Mouse (Mus musculus): ENCODE results near the gene Mbip. TPM values are rescaled to one million over a fixed set of nuclear protein-coding genes. Genes with fewer than 3 reads are reported as not detected.

The Mbip gene
- total RNA-seq, 1 experiment from 2014 or later: 47.4 TPM

DNA sequence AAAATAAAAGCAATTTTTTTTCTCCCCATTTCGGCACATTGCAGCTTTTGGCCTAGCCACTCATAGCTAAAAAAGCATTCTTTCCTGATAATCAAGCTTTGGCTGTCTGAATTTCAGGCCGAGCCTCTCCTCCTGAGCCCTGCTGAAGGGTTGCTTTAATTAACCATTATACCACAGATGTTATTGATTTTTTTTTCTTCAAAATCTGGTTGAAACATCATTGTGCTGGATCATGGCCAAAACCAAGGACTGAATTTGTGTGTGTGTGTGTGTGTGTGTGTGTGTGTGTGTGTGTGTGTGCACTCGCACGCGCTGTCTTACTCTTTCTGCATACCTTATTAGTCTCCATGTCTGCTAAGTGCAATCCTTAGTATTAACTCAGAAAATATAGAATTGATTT, 48.6 kb downstream of the Mbip start:
- ATAC-seq (replicated peaks; ENCODE audit: insufficient number of reproducible peaks, low FRiP score, low TSS enrichment, poor library complexity, severe bottlenecking): no peak

- no peak for ATAC-seq (replicated peaks; ENCODE audit: insufficient number of reproducible peaks, low FRiP score, low TSS enrichment, poor library complexity, severe bottlenecking)
These were observed 49.2 kb downstream of the Mbip start for GRCm38 (mm10) chr12:56296524-56296923.

GRCm38 (mm10) chr12:56295160-56295559, 50.5 kb downstream of the Mbip start:
- no peak for ATAC-seq (replicated peaks; ENCODE audit: insufficient number of reproducible peaks, low FRiP score, low TSS enrichment, poor library complexity, severe bottlenecking)

GRCm38 (mm10) chr12:56288548-56288947, 57.1 kb downstream of the Mbip start:
- no peak for ATAC-seq (replicated peaks; ENCODE audit: insufficient number of reproducible peaks, low FRiP score, low TSS enrichment, poor library complexity, severe bottlenecking)

GRCm38 (mm10) chr12:56286828-56287227, 58.9 kb downstream of the Mbip start:
- no peak for ATAC-seq (replicated peaks; ENCODE audit: insufficient number of reproducible peaks, low FRiP score, low TSS enrichment, poor library complexity, severe bottlenecking)

DNA sequence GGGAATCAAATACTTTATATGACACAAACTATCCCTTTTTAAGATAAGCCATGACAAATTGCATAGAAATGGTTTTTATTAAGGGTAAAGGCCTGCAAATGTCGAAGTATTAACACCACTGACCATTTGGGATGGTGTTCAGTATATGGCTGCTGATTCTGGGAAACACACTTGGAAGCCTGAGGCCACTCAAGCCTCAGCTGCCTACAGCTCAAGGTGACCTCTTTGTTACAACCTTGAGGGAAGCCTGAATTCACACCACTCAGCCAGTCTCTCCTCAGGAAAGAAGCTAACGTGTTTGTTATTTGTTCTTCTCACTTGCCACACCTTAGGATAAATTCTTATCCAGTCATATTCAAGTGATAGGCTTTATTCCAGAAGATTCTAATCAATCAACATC, 61.5 kb downstream of the Mbip start:
- no peak for ATAC-seq (replicated peaks; ENCODE audit: insufficient number of reproducible peaks, low FRiP score, low TSS enrichment, poor library complexity, severe bottlenecking)

GRCm38 (mm10) chr12:56281649-56282048, 64.0 kb downstream of the Mbip start:
- no peak for ATAC-seq (replicated peaks; ENCODE audit: insufficient number of reproducible peaks, low FRiP score, low TSS enrichment, poor library complexity, severe bottlenecking)

Other genes starting within 250 kb of the Mbip start
- gene Nkx2-1, start 191.0 kb upstream of the Mbip start, total RNA-seq (2017): not detected in 3 replicates